Mouse (Mus musculus): ENCODE measurements around the gene Acot2.

Gene Acot2

DNA sequence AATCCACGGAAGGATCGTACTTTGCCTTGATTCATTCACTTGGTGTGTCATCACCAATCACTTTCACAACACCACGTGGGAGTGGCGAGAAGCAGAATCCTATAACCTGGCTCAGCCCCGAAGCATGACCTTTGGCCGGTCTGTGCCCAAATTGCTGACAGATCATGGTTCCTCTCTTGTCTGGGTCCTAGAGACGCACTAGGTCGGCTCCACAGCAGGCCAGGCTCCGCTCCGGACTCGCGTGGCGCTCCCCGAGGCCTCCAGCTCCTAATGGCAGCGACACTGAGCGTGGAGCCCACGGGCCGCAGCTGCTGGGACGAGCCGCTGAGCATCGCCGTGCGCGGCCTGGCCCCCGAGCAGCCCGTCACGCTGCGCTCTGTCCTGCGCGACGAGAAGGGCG is 50.6 kb downstream of the Acot2 start, which contains the start of gene Acot4:
Gene Acot4, plus strand, starts transcription at position 139 of the 400 bp plus-strand sequence.
- DNase-seq (ENCODE audit: low spot score): peak; percentile 54

DNA sequence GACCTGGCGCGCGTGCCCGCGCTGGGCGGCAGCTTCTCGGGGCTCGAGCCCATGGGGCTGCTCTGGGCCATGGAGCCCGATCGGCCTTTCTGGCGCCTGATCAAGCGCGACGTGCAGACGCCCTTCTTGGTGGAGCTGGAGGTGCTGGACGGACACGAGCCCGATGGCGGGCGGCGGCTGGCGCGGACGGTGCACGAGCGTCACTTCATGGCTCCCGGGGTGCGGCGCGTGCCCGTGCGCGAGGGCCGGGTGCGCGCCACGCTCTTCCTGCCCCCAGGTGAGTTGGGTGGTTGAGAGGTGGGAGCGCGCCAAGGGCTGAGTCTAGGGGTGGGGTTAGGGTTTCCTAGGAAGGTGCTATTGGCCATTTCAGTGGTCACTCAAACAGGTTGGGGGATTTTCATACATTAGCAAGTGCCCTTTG is 51.0 kb downstream of the Acot2 start, which contains the start of gene Gm49366:
Gene Gm49366, plus strand, starts transcription at position 245 of the 421 bp plus-strand sequence.
- DNase-seq (ENCODE audit: low spot score): peak; percentile 54

DNA sequence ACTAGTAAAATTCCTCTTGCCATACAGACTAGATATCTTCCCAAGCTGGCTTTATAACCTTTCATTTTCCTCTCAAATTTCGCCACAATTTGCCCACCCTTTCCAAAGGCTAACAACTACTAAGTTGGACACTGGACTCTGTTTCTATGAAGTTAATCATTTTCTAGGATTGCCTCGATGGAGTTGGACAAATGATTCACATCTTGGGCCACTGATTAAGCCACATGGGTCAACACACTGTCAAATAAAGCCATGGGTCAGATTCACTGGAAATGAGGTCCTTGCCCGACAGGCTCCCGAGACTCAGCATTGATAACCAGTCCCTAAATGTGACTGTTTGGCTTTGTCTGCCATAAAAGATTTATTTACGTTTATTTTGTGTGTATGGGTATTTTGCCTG is 54.6 kb downstream of the Acot2 start:
- no peak for DNase-seq (ENCODE audit: low spot score)
